Mouse (Mus musculus) limb, embryonic 11.5 days (tissue): ENCODE data around the gene Itgb3. TPM values are rescaled to one million over a fixed set of nuclear protein-coding genes. Genes with fewer than 3 reads are reported as not detected.
A peak's percentile ranks its signal among the peaks of the same experiment; 100 is the strongest.

Source experiments
- ATAC-seq: fragments of 200-750 bp; cut with Nextera tagmentation; 2 replicates; pipeline ENCODE4 v1.8.0; 2017; ENCODE audit warnings: low read depth; ENCODE audit not compliant: insufficient number of reproducible peaks, low FRiP score, low TSS enrichment
- DNase-seq: peaks from one replicate; pipeline ENCODE4 v3.0.0-alpha.2; 2015; ENCODE audit warnings: low spot score
- H3K27ac ChIP-seq: fragments of 300-500 bp; sonication (generic); replicated peaks from 2 replicates; pipeline ENCODE4 v1.5.1; 2014; ENCODE audit warnings: low read depth, mild to moderate bottlenecking, low read length
- H3K27me3 ChIP-seq: fragments of 300-500 bp; sonication (generic); 2 replicates; pipeline ENCODE4 v1.6.1; 2014; ENCODE audit warnings: mild to moderate bottlenecking, low read length, mixed read lengths; ENCODE audit not compliant: control insufficient read depth, insufficient read depth
- H3K36me3 ChIP-seq: fragments of 300-500 bp; sonication (generic); 2 replicates; pipeline ENCODE4 v1.6.1; 2014; ENCODE audit warnings: mild to moderate bottlenecking, low read length, moderate library complexity, mixed read lengths; ENCODE audit not compliant: control insufficient read depth, insufficient read depth
- H3K4me1 ChIP-seq: fragments of 300-500 bp; sonication (generic); 2 replicates; pipeline ENCODE4 v1.6.1; 2014; ENCODE audit warnings: low read length, mixed read lengths; ENCODE audit not compliant: control insufficient read depth, insufficient read depth
- H3K4me2 ChIP-seq: fragments of 300-500 bp; sonication (generic); 2 replicates; pipeline ENCODE4 v1.6.1; 2014; ENCODE audit warnings: low read depth, mild to moderate bottlenecking, moderate library complexity; ENCODE audit not compliant: severe bottlenecking
- H3K4me3 ChIP-seq: fragments of 300-500 bp; sonication (generic); 2 replicates; pipeline ENCODE4 v1.5.1; 2014; ENCODE audit warnings: low read depth, low read length
- H3K9ac ChIP-seq: fragments of 300-500 bp; sonication (generic); 2 replicates; pipeline ENCODE4 v1.6.1; 2014; ENCODE audit warnings: mild to moderate bottlenecking, low read length
- H3K9me3 ChIP-seq: fragments of 300-500 bp; sonication (generic); 2 replicates; pipeline ENCODE4 v1.6.1; 2016; ENCODE audit warnings: low read length; ENCODE audit not compliant: control insufficient read depth
- WGBS: fragments of 180-500 bp; shearing (Covaris S2); extraction: QIAGEN DNeasy Blood & Tissue Kit; methylation state at CpG from one replicate; pipeline ENCODE4 v1.1.7; 2014; 5-methylcytosine and 5-hydroxymethylcytosine counted together
- polyA plus RNA-seq: library from polyadenylated mRNA; unstranded; fragments of >200 nt; fragmentation: Nextera tagmentation; extraction: Ambion mirVana; gene quantifications from 2 replicates; pipeline ENCODE4 v1.2.1, GENCODE M21; 2014

Gene Itgb3
- polyA plus RNA-seq, 1 experiment from 2014 or later = 1.1 TPM

- Histone ChIP-seq H3K27me3 (no peaks in the 10 kb centered on the region), H3K4me3 (no peak overlapping the region)
- WGBS = 55% methylated on average over 6 of the region's 6 CpGs
Observed at GRCm38 (mm10) chr11:104604192-104604591, 3.6 kb upstream of the Itgb3 start.

GRCm38 (mm10) chr11:104608249-104608920, 585 bp downstream of the Itgb3 start:
- no peaks in the 10 kb centered on the region for H3K36me3 ChIP-seq
- H3K4me1 ChIP-seq = no peaks in the 10 kb centered on the region
- H3K27ac ChIP-seq = no peak overlapping the region
- WGBS = 2% methylated on average over 20 of the region's 23 CpGs
- H3K9ac ChIP-seq = peak overlapping the region; percentile 0; the same call in 1 of the 2 replicates
- peak overlapping the region; percentile 62 for H3K4me2 ChIP-seq
- H3K27me3 ChIP-seq = peaks cover 2% of the 10 kb centered on the region; the same call in 1 of the 2 replicates
- ATAC-seq = peak; percentile 69; the same call in 1 of the 2 replicates
- DNase-seq = peak; percentile 44
- H3K4me3 ChIP-seq = peak overlapping the region; percentile 38
- H3K9me3 ChIP-seq = no peaks in the 10 kb centered on the region

More at GRCm38 (mm10) chr11:104604192-104604591, 3.6 kb upstream of the Itgb3 start:
- H3K4me2 ChIP-seq = no peak overlapping the region
- H3K4me1 ChIP-seq = no peaks in the 10 kb centered on the region
- H3K9ac ChIP-seq = no peak overlapping the region
- no peak for ATAC-seq
- H3K36me3 ChIP-seq = no peaks in the 10 kb centered on the region
- H3K27ac ChIP-seq = no peak overlapping the region
- no peak for DNase-seq
- H3K9me3 ChIP-seq = no peaks in the 10 kb centered on the region

GRCm38 (mm10) chr11:104609033-104609684, 1.4 kb downstream of the Itgb3 start:
- no peak for ATAC-seq

GRCm38 (mm10) chr11:104609733-104610132, 1.9 kb downstream of the Itgb3 start:
- DNase-seq (no peak), ATAC-seq (no peak)
- Histone ChIP-seq H3K4me3 (no peak overlapping the region), H3K9me3 (no peaks in the 10 kb centered on the region), H3K4me1 (no peaks in the 10 kb centered on the region), H3K9ac (no peak overlapping the region), H3K27me3 (peaks cover 2% of the 10 kb centered on the region; the same call in 1 of the 2 replicates), H3K36me3 (no peaks in the 10 kb centered on the region), H3K4me2 (no peak overlapping the region), H3K27ac (no peak overlapping the region)
- 69% methylated on average over 4 of the region's 4 CpGs for WGBS

More at GRCm38 (mm10) chr11:104609033-104609684, 1.4 kb downstream of the Itgb3 start:
- Histone ChIP-seq H3K27me3 (peaks cover 2% of the 10 kb centered on the region; the same call in 1 of the 2 replicates), H3K4me2 (no peak overlapping the region), H3K4me3 (no peak overlapping the region), H3K36me3 (no peaks in the 10 kb centered on the region), H3K4me1 (no peaks in the 10 kb centered on the region), H3K27ac (no peak overlapping the region), H3K9ac (no peak overlapping the region), H3K9me3 (no peaks in the 10 kb centered on the region)
- DNase-seq = no peak
- WGBS = 68% methylated on average over 6 of the region's 6 CpGs

GRCm38 (mm10) chr11:104611579-104612151, 3.9 kb downstream of the Itgb3 start:
- ATAC-seq (no peak), DNase-seq (no peak)
- H3K36me3 ChIP-seq = no peaks in the 10 kb centered on the region
- no peaks in the 10 kb centered on the region for H3K4me1 ChIP-seq
- WGBS = 50% methylated on average over 4 of the region's 4 CpGs
- H3K27me3 ChIP-seq = peaks cover 2% of the 10 kb centered on the region; the same call in 1 of the 2 replicates
- no peak overlapping the region for H3K4me3 ChIP-seq
- no peak overlapping the region for H3K9ac ChIP-seq
- no peak overlapping the region for H3K27ac ChIP-seq
- no peak overlapping the region for H3K4me2 ChIP-seq
- H3K9me3 ChIP-seq = no peaks in the 10 kb centered on the region

- H3K36me3 ChIP-seq = no peaks in the 10 kb centered on the region
- no peak overlapping the region for H3K4me3 ChIP-seq
- no peak for DNase-seq
- no peak overlapping the region for H3K4me2 ChIP-seq
- no peak for ATAC-seq
- H3K9me3 ChIP-seq = no peaks in the 10 kb centered on the region
- WGBS = 82% methylated on average over 10 of the region's 10 CpGs
- H3K9ac ChIP-seq = no peak overlapping the region
- peaks cover 2% of the 10 kb centered on the region; the same call in 1 of the 2 replicates for H3K27me3 ChIP-seq
- no peak overlapping the region for H3K27ac ChIP-seq
- no peaks in the 10 kb centered on the region for H3K4me1 ChIP-seq
Observed at GRCm38 (mm10) chr11:104613551-104613950, 5.8 kb downstream of the Itgb3 start.

GRCm38 (mm10) chr11:104614130-104614529, 6.3 kb downstream of the Itgb3 start:
- no peaks in the 10 kb centered on the region for H3K9me3 ChIP-seq
- DNase-seq (no peak), ATAC-seq (no peak)
- no peak overlapping the region for H3K4me2 ChIP-seq
- peaks cover 2% of the 10 kb centered on the region; the same call in 1 of the 2 replicates for H3K27me3 ChIP-seq
- 88% methylated on average over 2 of the region's 2 CpGs for WGBS
- H3K27ac ChIP-seq = no peak overlapping the region
- H3K36me3 ChIP-seq = no peaks in the 10 kb centered on the region
- no peak overlapping the region for H3K4me3 ChIP-seq
- no peaks in the 10 kb centered on the region for H3K4me1 ChIP-seq
- H3K9ac ChIP-seq = no peak overlapping the region

- ATAC-seq (no peak), DNase-seq (no peak)
- H3K4me3 ChIP-seq = no peak overlapping the region
- H3K27me3 ChIP-seq = no peaks in the 10 kb centered on the region
- H3K4me2 ChIP-seq = no peak overlapping the region
- 57% methylated on average over 5 of the region's 5 CpGs for WGBS
- H3K27ac ChIP-seq = no peak overlapping the region
- H3K9me3 ChIP-seq = no peaks in the 10 kb centered on the region
- H3K4me1 ChIP-seq = no peaks in the 10 kb centered on the region
- H3K9ac ChIP-seq = no peak overlapping the region
- H3K36me3 ChIP-seq = no peaks in the 10 kb centered on the region
Observed at GRCm38 (mm10) chr11:104616182-104616581, 8.4 kb downstream of the Itgb3 start.
